Mouse (Mus musculus): ENCODE measurements around the gene Slamf6. TPM values are rescaled to one million over a fixed set of nuclear protein-coding genes. Genes with fewer than 3 reads are reported as not detected.

The Slamf6 gene
- polyA plus RNA-seq, 1 experiment from 2014 or later, result not detected

GRCm38 (mm10) chr1:171948161-171948945 lies 31.0 kb downstream of the Slamf6 start:
- no peaks in the 10 kb centered on the region for H3K9me3 ChIP-seq (replicated peaks; ENCODE audit: control insufficient read depth, low read length, poor library complexity, severe bottlenecking)
- H3K4me3 ChIP-seq (ENCODE audit: low read depth, low read length), result no peak overlapping the region
- no peak overlapping the region for H3K9ac ChIP-seq (ENCODE audit: low read depth, low read length)
- H3K36me3 ChIP-seq (ENCODE audit: control insufficient read depth, insufficient read depth, low read length), result no peaks in the 10 kb centered on the region
- H3K27ac ChIP-seq (ENCODE audit: low read length), result no peak overlapping the region
- no peak overlapping the region for H3K4me2 ChIP-seq (ENCODE audit: low read length)
- H3K27me3 ChIP-seq (ENCODE audit: control insufficient read depth, insufficient read depth, low read depth, low read length), result no peaks in the 10 kb centered on the region
- WGBS, result 74% methylated on average over 11 of the region's 11 CpGs
- no peak for ATAC-seq
- no peaks in the 10 kb centered on the region for H3K4me1 ChIP-seq (ENCODE audit: control insufficient read depth, insufficient read depth, low read length)

DNA sequence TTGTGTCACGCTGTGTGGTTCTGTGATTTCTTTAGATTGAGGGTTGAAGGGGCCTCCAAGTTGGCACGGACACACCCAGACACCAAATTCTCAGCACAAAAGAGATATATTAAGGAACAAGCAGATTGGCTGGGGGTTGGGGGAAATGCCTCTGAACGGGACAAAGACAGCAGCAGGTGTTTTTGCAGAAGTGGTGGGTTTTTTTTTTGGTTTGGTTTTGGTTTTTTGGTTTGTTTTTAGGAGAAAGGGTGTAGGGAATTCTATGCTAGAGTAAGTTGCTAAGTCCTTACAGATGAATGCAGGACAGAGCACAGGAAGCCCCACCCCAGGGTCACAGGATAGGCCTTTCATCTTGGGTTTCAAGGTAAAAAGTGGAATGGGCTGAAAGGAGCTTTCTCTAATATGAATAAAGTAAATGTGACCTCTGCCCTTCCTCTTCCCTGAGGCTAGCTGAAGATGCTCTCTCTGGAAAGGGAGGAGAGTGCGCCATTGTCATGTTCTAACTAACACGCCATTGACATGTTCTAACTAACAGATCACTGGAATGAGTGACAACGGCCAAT lies 31.7 kb downstream of the Slamf6 start:
- no peaks in the 10 kb centered on the region for H3K4me1 ChIP-seq (ENCODE audit: control insufficient read depth, insufficient read depth, low read length)
- H3K4me3 ChIP-seq (ENCODE audit: low read depth, low read length), result no peak overlapping the region
- no peak overlapping the region for H3K27ac ChIP-seq (ENCODE audit: low read length)
- H3K36me3 ChIP-seq (ENCODE audit: control insufficient read depth, insufficient read depth, low read length), result no peaks in the 10 kb centered on the region
- no peaks in the 10 kb centered on the region for H3K9me3 ChIP-seq (replicated peaks; ENCODE audit: control insufficient read depth, low read length, poor library complexity, severe bottlenecking)
- no peak for ATAC-seq
- no peak overlapping the region for H3K4me2 ChIP-seq (ENCODE audit: low read length)
- H3K27me3 ChIP-seq (ENCODE audit: control insufficient read depth, insufficient read depth, low read depth, low read length), result no peaks in the 10 kb centered on the region
- 74% methylated on average over 6 of the region's 6 CpGs for WGBS
- no peak overlapping the region for H3K9ac ChIP-seq (ENCODE audit: low read depth, low read length)

DNA sequence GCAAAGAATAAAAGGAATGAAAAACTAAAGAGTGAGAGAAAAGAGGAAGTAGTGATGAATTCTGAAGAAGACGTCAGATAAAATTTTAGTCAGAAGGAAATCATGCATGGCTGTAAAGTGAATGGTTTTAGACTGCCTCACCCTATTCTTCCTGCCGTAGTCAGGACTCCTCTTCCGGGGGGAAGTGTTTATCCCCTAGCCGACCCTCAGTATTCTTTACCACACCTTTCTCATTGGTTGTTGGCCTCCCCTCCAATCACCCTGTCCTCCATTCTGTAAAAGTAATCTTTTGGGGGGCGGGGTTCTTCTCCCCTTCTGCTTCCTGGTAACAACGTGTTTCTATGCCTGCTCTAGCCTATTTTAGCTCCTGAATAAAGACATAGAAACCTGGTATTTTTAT lies 37.8 kb downstream of the Slamf6 start:
- Histone ChIP-seq H3K4me3 (ENCODE audit: low read depth, low read length) (no peak overlapping the region), H3K36me3 (ENCODE audit: control insufficient read depth, insufficient read depth, low read length) (no peaks in the 10 kb centered on the region), H3K9ac (ENCODE audit: low read depth, low read length) (no peak overlapping the region), H3K27ac (ENCODE audit: low read length) (no peak overlapping the region), H3K4me1 (ENCODE audit: control insufficient read depth, insufficient read depth, low read length) (no peaks in the 10 kb centered on the region), H3K4me2 (ENCODE audit: low read length) (no peak overlapping the region), H3K9me3 (replicated peaks; ENCODE audit: control insufficient read depth, low read length, poor library complexity, severe bottlenecking) (no peaks in the 10 kb centered on the region), H3K27me3 (ENCODE audit: control insufficient read depth, insufficient read depth, low read depth, low read length) (no peaks in the 10 kb centered on the region)
- WGBS, result 82% methylated on average over 6 of the region's 6 CpGs
- ATAC-seq, result no peak

- Histone ChIP-seq H3K4me3 (ENCODE audit: low read depth, low read length) (no peak overlapping the region), H3K4me2 (ENCODE audit: low read length) (no peak overlapping the region), H3K9ac (ENCODE audit: low read depth, low read length) (no peak overlapping the region), H3K27ac (ENCODE audit: low read length) (no peak overlapping the region), H3K9me3 (replicated peaks; ENCODE audit: control insufficient read depth, low read length, poor library complexity, severe bottlenecking) (no peaks in the 10 kb centered on the region), H3K36me3 (ENCODE audit: control insufficient read depth, insufficient read depth, low read length) (no peaks in the 10 kb centered on the region), H3K4me1 (ENCODE audit: control insufficient read depth, insufficient read depth, low read length) (no peaks in the 10 kb centered on the region), H3K27me3 (ENCODE audit: control insufficient read depth, insufficient read depth, low read depth, low read length) (no peaks in the 10 kb centered on the region)
- ATAC-seq, result no peak
- WGBS, result 83% methylated on average over 2 of the region's 2 CpGs
These were observed 40.1 kb downstream of the Slamf6 start for GRCm38 (mm10) chr1:171957411-171957810.

- Histone ChIP-seq H3K27ac (ENCODE audit: low read length) (no peak overlapping the region), H3K9ac (ENCODE audit: low read depth, low read length) (no peak overlapping the region), H3K4me1 (ENCODE audit: control insufficient read depth, insufficient read depth, low read length) (no peaks in the 10 kb centered on the region), H3K27me3 (ENCODE audit: control insufficient read depth, insufficient read depth, low read depth, low read length) (no peaks in the 10 kb centered on the region), H3K4me2 (ENCODE audit: low read length) (no peak overlapping the region), H3K4me3 (ENCODE audit: low read depth, low read length) (no peak overlapping the region), H3K36me3 (ENCODE audit: control insufficient read depth, insufficient read depth, low read length) (no peaks in the 10 kb centered on the region), H3K9me3 (replicated peaks; ENCODE audit: control insufficient read depth, low read length, poor library complexity, severe bottlenecking) (no peaks in the 10 kb centered on the region)
- WGBS, result 87% methylated on average over 5 of the region's 5 CpGs
- no peak for ATAC-seq
These were observed 43.4 kb downstream of the Slamf6 start for GRCm38 (mm10) chr1:171960726-171961125.

- H3K4me1 ChIP-seq (ENCODE audit: control insufficient read depth, insufficient read depth, low read length), result no peaks in the 10 kb centered on the region
- no peak overlapping the region for H3K9ac ChIP-seq (ENCODE audit: low read depth, low read length)
- no peak for ATAC-seq
- no peak overlapping the region for H3K4me3 ChIP-seq (ENCODE audit: low read depth, low read length)
- H3K27ac ChIP-seq (ENCODE audit: low read length), result no peak overlapping the region
- no peaks in the 10 kb centered on the region for H3K9me3 ChIP-seq (replicated peaks; ENCODE audit: control insufficient read depth, low read length, poor library complexity, severe bottlenecking)
- no peaks in the 10 kb centered on the region for H3K27me3 ChIP-seq (ENCODE audit: control insufficient read depth, insufficient read depth, low read depth, low read length)
- no peak overlapping the region for H3K4me2 ChIP-seq (ENCODE audit: low read length)
- no peaks in the 10 kb centered on the region for H3K36me3 ChIP-seq (ENCODE audit: control insufficient read depth, insufficient read depth, low read length)
- 90% methylated on average over 6 of the region's 6 CpGs for WGBS
These were observed 44.4 kb downstream of the Slamf6 start for GRCm38 (mm10) chr1:171961704-171962103.

- no peak for ATAC-seq
- Histone ChIP-seq H3K4me1 (ENCODE audit: control insufficient read depth, insufficient read depth, low read length) (no peaks in the 10 kb centered on the region), H3K9ac (ENCODE audit: low read depth, low read length) (no peak overlapping the region), H3K4me2 (ENCODE audit: low read length) (no peak overlapping the region), H3K27me3 (ENCODE audit: control insufficient read depth, insufficient read depth, low read depth, low read length) (no peaks in the 10 kb centered on the region), H3K27ac (ENCODE audit: low read length) (no peak overlapping the region), H3K36me3 (ENCODE audit: control insufficient read depth, insufficient read depth, low read length) (no peaks in the 10 kb centered on the region), H3K4me3 (ENCODE audit: low read depth, low read length) (no peak overlapping the region), H3K9me3 (replicated peaks; ENCODE audit: control insufficient read depth, low read length, poor library complexity, severe bottlenecking) (no peaks in the 10 kb centered on the region)
- 76% methylated on average over 6 of the region's 6 CpGs for WGBS
These were observed 46.3 kb downstream of the Slamf6 start for GRCm38 (mm10) chr1:171963613-171964012.

GRCm38 (mm10) chr1:171966054-171966790 lies 48.9 kb downstream of the Slamf6 start:
- no peak overlapping the region for H3K9ac ChIP-seq (ENCODE audit: low read depth, low read length)
- no peaks in the 10 kb centered on the region for H3K9me3 ChIP-seq (replicated peaks; ENCODE audit: control insufficient read depth, low read length, poor library complexity, severe bottlenecking)
- H3K27me3 ChIP-seq (ENCODE audit: control insufficient read depth, insufficient read depth, low read depth, low read length), result no peaks in the 10 kb centered on the region
- H3K27ac ChIP-seq (ENCODE audit: low read length), result no peak overlapping the region
- H3K4me1 ChIP-seq (ENCODE audit: control insufficient read depth, insufficient read depth, low read length), result no peaks in the 10 kb centered on the region
- H3K4me2 ChIP-seq (ENCODE audit: low read length), result no peak overlapping the region
- H3K4me3 ChIP-seq (ENCODE audit: low read depth, low read length), result no peak overlapping the region
- WGBS, result 87% methylated on average over 6 of the region's 6 CpGs
- no peak for ATAC-seq
- H3K36me3 ChIP-seq (ENCODE audit: control insufficient read depth, insufficient read depth, low read length), result no peaks in the 10 kb centered on the region

GRCm38 (mm10) chr1:171969221-171969620 lies 51.9 kb downstream of the Slamf6 start:
- H3K4me1 ChIP-seq (ENCODE audit: control insufficient read depth, insufficient read depth, low read length), result no peaks in the 10 kb centered on the region
- no peak overlapping the region for H3K4me3 ChIP-seq (ENCODE audit: low read depth, low read length)
- no peak overlapping the region for H3K4me2 ChIP-seq (ENCODE audit: low read length)
- H3K27ac ChIP-seq (ENCODE audit: low read length), result no peak overlapping the region
- H3K36me3 ChIP-seq (ENCODE audit: control insufficient read depth, insufficient read depth, low read length), result no peaks in the 10 kb centered on the region
- H3K27me3 ChIP-seq (ENCODE audit: control insufficient read depth, insufficient read depth, low read depth, low read length), result no peaks in the 10 kb centered on the region
- WGBS, result 88% methylated on average over 6 of the region's 6 CpGs
- ATAC-seq, result no peak
- no peaks in the 10 kb centered on the region for H3K9me3 ChIP-seq (replicated peaks; ENCODE audit: control insufficient read depth, low read length, poor library complexity, severe bottlenecking)
- H3K9ac ChIP-seq (ENCODE audit: low read depth, low read length), result no peak overlapping the region
